Mouse (Mus musculus) intestine, embryonic 16.5 days (tissue): ENCODE measurements around the gene Olfr497. TPM values are rescaled to one million over a fixed set of nuclear protein-coding genes. Genes with fewer than 3 reads are reported as not detected.

ENCODE experiments used
- ATAC-seq: fragments of 200-750 bp; cut with Nextera tagmentation; 2 replicates; pipeline ENCODE4 v1.8.0; 2017; ENCODE audit warnings: moderate TSS enrichment, moderate library complexity
- H3K27ac ChIP-seq: fragments of 300-500 bp; sonication (generic); 2 replicates; pipeline ENCODE4 v1.5.1; 2014; ENCODE audit warnings: mild to moderate bottlenecking, low read length
- H3K27me3 ChIP-seq: fragments of 300-500 bp; sonication (generic); replicated peaks from 2 replicates; pipeline ENCODE4 v1.6.1; 2014; ENCODE audit warnings: low read length, control low read depth, mixed read lengths; ENCODE audit not compliant: control insufficient read depth, insufficient read depth
- H3K36me3 ChIP-seq: fragments of 300-500 bp; sonication (generic); 2 replicates; pipeline ENCODE4 v1.6.1; 2014; ENCODE audit warnings: low read length, control low read depth; ENCODE audit not compliant: control insufficient read depth, insufficient read depth
- H3K4me1 ChIP-seq: fragments of 300-500 bp; sonication (generic); 2 replicates; pipeline ENCODE4 v1.6.1; 2014; ENCODE audit warnings: low read length, control low read depth, mixed read lengths; ENCODE audit not compliant: control insufficient read depth, insufficient read depth
- H3K4me2 ChIP-seq: fragments of 300-500 bp; sonication (generic); 2 replicates; pipeline ENCODE4 v1.6.1; 2014; ENCODE audit warnings: low read depth, low read length, control low read depth
- H3K4me3 ChIP-seq: fragments of 300-500 bp; sonication (generic); 2 replicates; pipeline ENCODE4 v1.5.1; 2014; ENCODE audit warnings: mild to moderate bottlenecking, low read length
- H3K9ac ChIP-seq: fragments of 300-500 bp; sonication (generic); 2 replicates; pipeline ENCODE4 v1.6.1; 2014; ENCODE audit warnings: low read depth, low read length
- H3K9me3 ChIP-seq: fragments of 300-500 bp; sonication (generic); 2 replicates; pipeline ENCODE4 v1.6.1; 2016; ENCODE audit warnings: low read length, control low read depth; ENCODE audit not compliant: control insufficient read depth
- WGBS: fragments of 180-500 bp; shearing (Covaris S2); extraction: QIAGEN DNeasy Blood & Tissue Kit; methylation state at CpG from one replicate; pipeline ENCODE4 v1.1.7; 2014; 5-methylcytosine and 5-hydroxymethylcytosine counted together
- polyA plus RNA-seq: library from polyadenylated mRNA; unstranded; fragments of >200 nt; fragmentation: Nextera tagmentation; extraction: Ambion mirVana; gene quantifications from 2 replicates; pipeline ENCODE4 v1.2.1, GENCODE M21; 2015

The Olfr497 gene
- polyA plus RNA-seq, result not detected in 2 replicates

DNA sequence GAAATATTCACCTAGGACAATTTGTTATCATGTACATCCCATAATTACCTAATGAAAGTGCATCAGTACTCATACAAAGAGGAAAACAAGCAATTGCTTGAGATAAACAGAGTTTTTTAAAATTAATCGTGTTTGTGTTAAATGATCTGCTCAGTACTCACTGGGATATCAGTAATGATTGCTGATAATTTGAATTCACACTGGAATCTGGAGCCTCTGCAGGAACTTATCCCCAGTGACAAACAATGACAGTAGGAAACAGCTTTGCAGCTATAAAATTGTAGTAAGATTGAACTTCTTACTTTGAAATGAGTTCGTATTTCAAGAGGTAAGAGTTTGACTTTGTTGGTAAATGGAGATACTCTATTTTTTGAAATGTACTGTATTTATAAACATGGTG is at the start of gene Olfr497:
Gene Olfr497 (plus strand): TSS at position 301 of the 400 bp plus-strand sequence.
- no peak within 1 kb of the TSS for H3K27ac ChIP-seq
- ATAC-seq, result no peak
- no peaks in the 10 kb centered on the region for H3K27me3 ChIP-seq
- no peaks in the 10 kb centered on the region for H3K4me1 ChIP-seq
- H3K9ac ChIP-seq, result no peak within 1 kb of the TSS
- no peak within 1 kb of the TSS for H3K4me3 ChIP-seq
- H3K36me3 ChIP-seq, result no peaks in the 10 kb centered on the region
- no peaks in the 10 kb centered on the region for H3K9me3 ChIP-seq
- no peak within 1 kb of the TSS for H3K4me2 ChIP-seq
- WGBS, result 77% methylated on average over 2 of the region's 2 CpGs

DNA sequence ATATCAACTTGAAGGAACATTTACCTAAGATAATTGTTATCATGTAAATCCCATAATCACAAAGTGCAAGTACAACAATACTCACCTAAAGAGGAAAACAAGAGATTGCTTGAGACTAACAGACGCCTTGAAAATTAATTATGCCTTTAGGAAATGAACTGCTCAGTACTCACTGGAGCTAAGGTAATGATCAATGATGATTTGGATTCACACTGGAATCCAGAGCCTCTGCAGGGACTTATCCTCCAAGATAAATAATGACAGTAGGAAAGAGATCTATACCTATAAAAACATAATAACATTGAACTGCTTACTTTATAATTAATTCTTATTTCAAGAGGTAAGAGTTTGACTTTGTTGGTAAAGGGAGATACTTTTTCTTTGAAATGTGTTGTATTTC is 27.4 kb upstream of the Olfr497 start, which contains the start of gene Olfr495:
Gene Olfr495 (plus strand): TSS at position 301 of the 400 bp plus-strand sequence.
- Histone ChIP-seq H3K27me3 (no peaks in the 10 kb centered on the region), H3K4me2 (no peak within 1 kb of the TSS), H3K4me1 (no peaks in the 10 kb centered on the region), H3K9ac (no peak within 1 kb of the TSS), H3K4me3 (no peak within 1 kb of the TSS), H3K27ac (no peak within 1 kb of the TSS), H3K9me3 (no peaks in the 10 kb centered on the region), H3K36me3 (no peaks in the 10 kb centered on the region)
- 68% methylated on average over 1 of the region's 1 CpGs for WGBS
- ATAC-seq, result no peak

DNA sequence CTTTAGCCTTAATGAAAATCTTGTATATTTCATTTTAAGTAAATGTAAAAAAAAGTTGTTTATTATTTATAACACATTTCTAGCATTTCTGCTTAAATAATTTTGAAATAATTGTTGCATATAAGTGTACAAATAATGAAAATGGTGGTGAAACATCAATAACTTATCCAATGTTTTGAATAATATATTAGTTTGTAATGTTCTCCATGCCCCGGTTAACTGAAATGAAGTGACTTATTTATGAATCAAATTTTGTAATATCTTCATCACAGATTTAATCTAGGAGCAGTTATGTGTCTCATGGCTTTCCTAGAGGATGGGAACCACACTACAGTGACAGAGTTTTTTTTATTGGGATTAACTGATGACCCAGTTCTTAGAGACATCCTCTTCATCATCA is 44.8 kb downstream of the Olfr497 start, which contains the start of gene Olfr498:
Gene Olfr498 (plus strand): TSS at position 301 of the 400 bp plus-strand sequence.
- Histone ChIP-seq H3K9ac (no peak within 1 kb of the TSS), H3K27ac (no peak within 1 kb of the TSS), H3K9me3 (no peaks in the 10 kb centered on the region), H3K4me2 (no peak within 1 kb of the TSS), H3K36me3 (no peaks in the 10 kb centered on the region), H3K4me3 (no peak within 1 kb of the TSS), H3K4me1 (no peaks in the 10 kb centered on the region), H3K27me3 (no peaks in the 10 kb centered on the region)
- ATAC-seq, result no peak
- 78% methylated on average over 1 of the region's 1 CpGs for WGBS

Other genes with a start within 250 kb of the Olfr497 start
- not detected in 2 replicates for gene Olfr486, start 247.7 kb upstream of the Olfr497 start, polyA plus RNA-seq
- gene Olfr487, start 205.8 kb upstream of the Olfr497 start, polyA plus RNA-seq, result not detected in 2 replicates
- not detected in 2 replicates for gene Olfr488, start 162.1 kb upstream of the Olfr497 start, polyA plus RNA-seq
- not detected in 2 replicates for gene Olfr490, start 131.5 kb upstream of the Olfr497 start, polyA plus RNA-seq
- not detected in 2 replicates for gene Olfr491, start 107.0 kb upstream of the Olfr497 start, polyA plus RNA-seq
- gene Olfr492, start 96.7 kb upstream of the Olfr497 start, polyA plus RNA-seq, result not detected in 2 replicates
- gene Olfr493, start 73.4 kb upstream of the Olfr497 start, polyA plus RNA-seq, result not detected in 2 replicates
- not detected in 2 replicates for gene Olfr494, start 55.1 kb upstream of the Olfr497 start, polyA plus RNA-seq
- gene Olfr495, start 27.3 kb upstream of the Olfr497 start, polyA plus RNA-seq, result not detected in 2 replicates
- gene Olfr498, start 44.9 kb downstream of the Olfr497 start, polyA plus RNA-seq, result not detected in 2 replicates
- gene Olfr502, start 104.6 kb downstream of the Olfr497 start, polyA plus RNA-seq, result not detected in 2 replicates
- not detected in 2 replicates for gene Olfr503, start 124.1 kb downstream of the Olfr497 start, polyA plus RNA-seq
- gene Olfr504, start 145.4 kb downstream of the Olfr497 start, polyA plus RNA-seq, result not detected in 2 replicates
- not detected in 2 replicates for gene Olfr506, start 190.4 kb downstream of the Olfr497 start, polyA plus RNA-seq
- gene Olfr507, start 201.4 kb downstream of the Olfr497 start, polyA plus RNA-seq, result not detected in 2 replicates
- gene Olfr508, start 209.6 kb downstream of the Olfr497 start, polyA plus RNA-seq, result not detected in 2 replicates
- not detected in 2 replicates for gene Olfr509, start 231.5 kb downstream of the Olfr497 start, polyA plus RNA-seq
- gene Olfr510, start 246.0 kb downstream of the Olfr497 start, polyA plus RNA-seq, result not detected in 2 replicates